Mouse (Mus musculus): Measurements from ENCODE around the gene Brd3os. TPM values are rescaled to one million over a fixed set of nuclear protein-coding genes. Genes with fewer than 3 reads are reported as not detected.
A peak's percentile ranks its signal among the peaks of the same experiment; 100 is the strongest.

Brd3os gene
- polyA plus RNA-seq, 2 experiments = 0.29 to 0.44 TPM

DNA sequence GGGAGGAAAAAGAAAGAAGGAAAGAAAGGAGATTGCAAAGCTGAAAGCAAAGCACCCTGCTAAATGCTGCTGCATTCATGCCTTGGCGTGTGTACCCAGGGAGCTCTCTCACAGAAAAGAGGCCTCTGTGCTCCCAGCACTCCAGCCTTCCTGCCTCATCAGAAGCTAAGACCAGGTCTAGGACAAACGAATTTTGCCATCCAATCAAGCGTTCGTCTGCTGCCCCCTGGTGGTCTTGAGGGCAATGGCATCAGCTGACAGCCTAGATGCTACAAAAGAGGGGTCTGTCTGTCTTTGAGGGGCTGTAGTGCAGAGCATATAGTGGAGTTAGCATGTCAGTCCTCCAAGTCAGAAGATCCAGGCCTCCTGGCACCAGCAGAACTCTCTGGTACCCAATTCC lies 14.1 kb upstream of the Brd3os start:
- WGBS (ENCODE audit: insufficient replicate concordance) = 0% methylated on average over 4 of the region's 4 CpGs

DNA sequence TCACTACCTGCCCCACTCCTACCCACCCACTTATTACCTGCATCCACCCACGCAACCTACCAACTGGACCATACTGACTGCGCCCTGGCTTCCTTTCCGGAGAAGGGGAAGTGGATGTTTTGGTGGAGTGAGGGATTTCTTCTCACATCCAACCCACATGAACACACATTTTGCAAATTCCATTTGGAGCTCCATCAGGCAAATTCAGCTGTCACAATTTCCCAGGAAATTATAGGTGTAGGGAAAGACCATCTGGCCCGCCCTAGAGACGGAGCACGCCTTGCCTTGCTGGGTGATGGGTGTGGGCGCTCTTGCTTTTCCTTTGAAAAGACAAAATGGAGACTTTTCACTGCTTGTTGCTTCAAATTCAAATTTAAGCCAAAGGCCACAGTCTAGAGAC lies 11.5 kb upstream of the Brd3os start:
- H3K4me3 ChIP-seq (ENCODE audit: insufficient read depth in 1 of 2, low read depth in 2 of 2, low read length in 2 of 2) = no peak overlapping the region
- 78% methylated on average over 7 of the region's 7 CpGs for WGBS (ENCODE audit: insufficient replicate concordance)
- peaks cover 9% of the 10 kb centered on the region for H3K27me3 ChIP-seq (ENCODE audit: control insufficient read depth, insufficient read depth, low read length)
- no peaks in the 10 kb centered on the region for H3K36me3 ChIP-seq (replicated peaks; ENCODE audit: control insufficient read depth, insufficient read depth, low read depth)
- DNase-seq (ENCODE audit: low read depth in 3 of 3, low spot score in 3 of 3) (no peak), ATAC-seq (ENCODE audit: insufficient read depth) (no peak)
- no peaks in the 10 kb centered on the region for H3K9me3 ChIP-seq (ENCODE audit: control insufficient read depth, low read length)
- peaks cover 0 to 9% of the 10 kb centered on the region in 2 experiments; a peak in 2 of 4 replicates for H3K4me1 ChIP-seq (replicated peaks; ENCODE audit: control insufficient read depth in 2 of 2, insufficient read depth in 2 of 2, low read length in 1 of 2)
- H3K27ac ChIP-seq = no peak overlapping the region
- TF ChIP-seq EP300 (IDR thresholded peaks at IDR 0.05; ENCODE audit: low read depth) (no peak), CTCF (IDR thresholded peaks at IDR 0.05; ENCODE audit: low read depth) (no peak)
- H3K4me2 ChIP-seq (ENCODE audit: low read depth) = no peak overlapping the region
- H3K9ac ChIP-seq (replicated peaks) = no peak overlapping the region

More for the DNA sequence above, 14.1 kb upstream of the Brd3os start:
- H3K4me2 ChIP-seq (ENCODE audit: low read depth) = no peak overlapping the region
- no peaks in the 10 kb centered on the region for H3K36me3 ChIP-seq (replicated peaks; ENCODE audit: control insufficient read depth, insufficient read depth, low read depth)
- no peaks in the 10 kb centered on the region for H3K9me3 ChIP-seq (ENCODE audit: control insufficient read depth, low read length)
- H3K9ac ChIP-seq (replicated peaks) = no peak overlapping the region
- no peak for ATAC-seq (ENCODE audit: insufficient read depth)
- TF ChIP-seq EP300 (IDR thresholded peaks at IDR 0.05; ENCODE audit: low read depth) (no peak), CTCF (IDR thresholded peaks at IDR 0.05; ENCODE audit: low read depth) (peak; percentile 99)
- H3K27me3 ChIP-seq (ENCODE audit: control insufficient read depth, insufficient read depth, low read length) = peaks cover 19% of the 10 kb centered on the region
- peak; percentile 49 to 68 (median 57) for DNase-seq (ENCODE audit: low read depth in 3 of 3, low spot score in 3 of 3)
- peaks cover 0 to 9% of the 10 kb centered on the region in 2 experiments; a peak in 2 of 4 replicates for H3K4me1 ChIP-seq (replicated peaks; ENCODE audit: control insufficient read depth in 2 of 2, insufficient read depth in 2 of 2, low read length in 1 of 2)
- no peak overlapping the region for H3K4me3 ChIP-seq (ENCODE audit: insufficient read depth in 1 of 2, low read depth in 2 of 2, low read length in 2 of 2)
- no peak overlapping the region for H3K27ac ChIP-seq

DNA sequence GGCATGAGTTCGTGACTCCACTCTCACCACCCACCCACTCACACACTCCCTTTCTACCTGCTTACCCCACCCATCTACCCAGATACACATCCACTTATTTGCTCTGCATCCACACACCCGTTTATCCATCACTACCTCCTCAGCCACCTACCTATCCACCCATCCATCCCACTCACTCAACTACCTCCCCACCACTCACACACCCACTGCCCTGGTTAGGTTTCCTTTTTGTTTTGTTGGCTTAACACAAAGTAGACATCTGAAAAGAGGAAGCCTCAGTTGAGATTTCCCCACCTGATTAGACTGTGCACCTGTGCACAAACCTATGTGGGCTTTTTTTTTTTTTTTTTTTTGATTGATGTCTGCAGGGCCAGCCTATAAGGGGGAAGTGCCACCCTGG lies 9.5 kb upstream of the Brd3os start:
- ATAC-seq (ENCODE audit: insufficient read depth) (no peak), DNase-seq (ENCODE audit: low read depth in 3 of 3, low spot score in 3 of 3) (no peak)
- TF ChIP-seq CTCF (IDR thresholded peaks at IDR 0.05; ENCODE audit: low read depth) = no peak
- TF ChIP-seq EP300 (IDR thresholded peaks at IDR 0.05; ENCODE audit: low read depth) = no peak
- Histone ChIP-seq H3K4me3 (ENCODE audit: insufficient read depth in 1 of 2, low read depth in 2 of 2, low read length in 2 of 2) (no peak overlapping the region), H3K36me3 (replicated peaks; ENCODE audit: control insufficient read depth, insufficient read depth, low read depth) (no peaks in the 10 kb centered on the region), H3K4me1 (replicated peaks; ENCODE audit: control insufficient read depth in 2 of 2, insufficient read depth in 2 of 2, low read length in 1 of 2) (peaks cover 0 to 6% of the 10 kb centered on the region in 2 experiments; a peak in 1 of 4 replicates), H3K9me3 (ENCODE audit: control insufficient read depth, low read length) (no peaks in the 10 kb centered on the region), H3K4me2 (ENCODE audit: low read depth) (no peak overlapping the region), H3K27ac (no peak overlapping the region), H3K9ac (replicated peaks) (no peak overlapping the region), H3K27me3 (ENCODE audit: control insufficient read depth, insufficient read depth, low read length) (no peaks in the 10 kb centered on the region)
- 47% methylated on average over 2 of the region's 2 CpGs for WGBS (ENCODE audit: insufficient replicate concordance)

DNA sequence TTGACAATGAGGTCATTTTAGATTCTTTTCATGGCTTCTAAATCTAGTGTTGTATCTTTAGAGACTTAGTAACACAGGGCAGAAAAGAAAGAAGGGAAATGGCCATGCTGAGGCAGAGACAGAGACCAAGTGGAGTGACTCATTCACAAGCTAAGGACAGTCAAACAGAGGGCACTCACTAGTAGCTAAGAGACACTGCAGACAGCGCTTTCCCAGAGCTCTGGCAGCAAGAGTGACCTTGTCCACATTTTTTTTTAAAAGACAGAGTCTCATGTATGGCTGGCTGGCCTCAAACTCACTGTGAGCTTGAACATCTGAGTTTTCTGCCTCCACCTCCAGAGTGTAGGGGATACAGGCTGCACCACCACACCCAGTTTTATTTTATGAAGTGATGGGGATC lies 4.2 kb upstream of the Brd3os start:
- Histone ChIP-seq H3K36me3 (replicated peaks; ENCODE audit: control insufficient read depth, insufficient read depth, low read depth) (no peaks in the 10 kb centered on the region), H3K4me3 (ENCODE audit: insufficient read depth in 1 of 2, low read depth in 2 of 2, low read length in 2 of 2) (no peak overlapping the region), H3K9me3 (ENCODE audit: control insufficient read depth, low read length) (no peaks in the 10 kb centered on the region), H3K27ac (no peak overlapping the region), H3K4me1 (replicated peaks; ENCODE audit: control insufficient read depth in 2 of 2, insufficient read depth in 2 of 2, low read length in 1 of 2) (peaks cover 13 to 20% of the 10 kb centered on the region in 2 experiments; a peak in 3 of 4 replicates), H3K27me3 (ENCODE audit: control insufficient read depth, insufficient read depth, low read length) (no peaks in the 10 kb centered on the region), H3K4me2 (ENCODE audit: low read depth) (no peak overlapping the region), H3K9ac (replicated peaks) (no peak overlapping the region)
- ATAC-seq (ENCODE audit: insufficient read depth) (no peak), DNase-seq (ENCODE audit: low read depth in 3 of 3, low spot score in 3 of 3) (no peak)
- TF ChIP-seq EP300 (IDR thresholded peaks at IDR 0.05; ENCODE audit: low read depth) (no peak), CTCF (IDR thresholded peaks at IDR 0.05; ENCODE audit: low read depth) (no peak)
- WGBS (ENCODE audit: insufficient replicate concordance) = 59% methylated on average over 1 of the region's 1 CpGs

DNA sequence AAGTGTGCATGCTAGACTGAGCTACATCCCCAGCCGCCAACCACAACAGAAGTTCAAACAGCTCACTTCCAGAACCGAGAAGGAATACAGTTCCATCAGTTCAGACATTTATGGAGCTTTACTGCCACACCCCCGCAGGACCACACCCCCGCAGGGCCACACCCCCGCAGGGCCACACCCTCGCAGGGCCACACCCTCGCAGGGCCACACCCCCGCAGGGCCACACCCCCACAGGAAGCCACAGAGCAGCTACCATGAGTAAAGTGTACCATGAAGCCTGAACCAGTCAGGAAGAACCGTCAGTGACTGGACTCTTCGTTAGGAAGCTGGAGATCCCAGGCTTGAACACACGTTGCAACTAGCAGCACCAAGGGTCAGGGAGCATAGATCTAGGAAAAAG lies 3.8 kb upstream of the Brd3os start:
- ATAC-seq (ENCODE audit: insufficient read depth) (0 out of 2 replicates have a peak, but pooled peaks have one; percentile 20), DNase-seq (ENCODE audit: low read depth in 3 of 3, low spot score in 3 of 3) (peak; percentile 40 to 56 (median 46))
- Histone ChIP-seq H3K4me2 (ENCODE audit: low read depth) (no peak overlapping the region), H3K27ac (no peak overlapping the region), H3K4me1 (replicated peaks; ENCODE audit: control insufficient read depth in 2 of 2, insufficient read depth in 2 of 2, low read length in 1 of 2) (peaks cover 13 to 23% of the 10 kb centered on the region in 2 experiments; a peak in 3 of 4 replicates), H3K4me3 (ENCODE audit: insufficient read depth in 1 of 2, low read depth in 2 of 2, low read length in 2 of 2) (no peak overlapping the region), H3K36me3 (replicated peaks; ENCODE audit: control insufficient read depth, insufficient read depth, low read depth) (no peaks in the 10 kb centered on the region), H3K27me3 (ENCODE audit: control insufficient read depth, insufficient read depth, low read length) (no peaks in the 10 kb centered on the region), H3K9me3 (ENCODE audit: control insufficient read depth, low read length) (no peaks in the 10 kb centered on the region), H3K9ac (replicated peaks) (no peak overlapping the region)
- 6% methylated on average over 11 of the region's 11 CpGs for WGBS (ENCODE audit: insufficient replicate concordance)
- no peak for TF ChIP-seq CTCF (IDR thresholded peaks at IDR 0.05; ENCODE audit: low read depth)
- TF ChIP-seq EP300 (IDR thresholded peaks at IDR 0.05; ENCODE audit: low read depth) = no peak

All from liver, embryonic 14.5 days (tissue).